Mouse (Mus musculus): ENCODE measurements around the gene Tectb. TPM values are rescaled to one million over a fixed set of nuclear protein-coding genes. Genes with fewer than 3 reads are reported as not detected.

Tectb gene
- total and polyA plus RNA-seq, 2 experiments from 2014 or later = 0.16 TPM; not detected in 1

- no peaks in the 10 kb centered on the region for H3K36me3 ChIP-seq (ENCODE audit: insufficient read depth, low read length)
- DNase-seq (ENCODE audit: low spot score) (peak; percentile 77), ATAC-seq (ENCODE audit: low FRiP score) (peak; percentile 76)
- H3K4me1 ChIP-seq (ENCODE audit: insufficient read depth, low read length) = no peaks in the 10 kb centered on the region
- H3K27me3 ChIP-seq (ENCODE audit: insufficient read depth, low read length) = no peaks in the 10 kb centered on the region
- H3K9me3 ChIP-seq (ENCODE audit: low read length) = no peaks in the 10 kb centered on the region
- no peak overlapping the region for H3K9ac ChIP-seq (replicated peaks; ENCODE audit: low read length, poor library complexity, severe bottlenecking)
- 20% methylated on average over 7 of the region's 7 CpGs for WGBS
- no peak for TF ChIP-seq CTCF (IDR thresholded peaks at IDR 0.05)
- H3K27ac ChIP-seq (ENCODE audit: low read depth, low read length) = no peak overlapping the region
- no peak overlapping the region for H3K4me3 ChIP-seq (ENCODE audit: low read depth, low read length)
- H3K4me2 ChIP-seq (ENCODE audit: low read depth, low read length, poor library complexity, severe bottlenecking) = no peak overlapping the region
Observed at GRCm38 (mm10) chr19:55137884-55138283, 42.6 kb upstream of the Tectb start.

GRCm38 (mm10) chr19:55138506-55138905 is 42.0 kb upstream of the Tectb start:
- TF ChIP-seq CTCF (IDR thresholded peaks at IDR 0.05) = no peak
- Histone ChIP-seq H3K27ac (ENCODE audit: low read depth, low read length) (no peak overlapping the region), H3K36me3 (ENCODE audit: insufficient read depth, low read length) (no peaks in the 10 kb centered on the region), H3K27me3 (ENCODE audit: insufficient read depth, low read length) (no peaks in the 10 kb centered on the region), H3K9ac (replicated peaks; ENCODE audit: low read length, poor library complexity, severe bottlenecking) (no peak overlapping the region), H3K4me1 (ENCODE audit: insufficient read depth, low read length) (no peaks in the 10 kb centered on the region), H3K9me3 (ENCODE audit: low read length) (no peaks in the 10 kb centered on the region), H3K4me2 (ENCODE audit: low read depth, low read length, poor library complexity, severe bottlenecking) (no peak overlapping the region), H3K4me3 (ENCODE audit: low read depth, low read length) (no peak overlapping the region)
- WGBS = 66% methylated on average over 7 of the region's 7 CpGs
- DNase-seq (ENCODE audit: low spot score) (no peak), ATAC-seq (ENCODE audit: low FRiP score) (no peak)

- no peak for ATAC-seq (ENCODE audit: low FRiP score)
- no peak for DNase-seq (ENCODE audit: low spot score)
- Histone ChIP-seq H3K4me2 (ENCODE audit: low read depth, low read length, poor library complexity, severe bottlenecking) (no peak overlapping the region), H3K9me3 (ENCODE audit: low read length) (no peaks in the 10 kb centered on the region), H3K27ac (ENCODE audit: low read depth, low read length) (no peak overlapping the region), H3K36me3 (ENCODE audit: insufficient read depth, low read length) (no peaks in the 10 kb centered on the region), H3K4me1 (ENCODE audit: insufficient read depth, low read length) (no peaks in the 10 kb centered on the region), H3K27me3 (ENCODE audit: insufficient read depth, low read length) (no peaks in the 10 kb centered on the region), H3K4me3 (ENCODE audit: low read depth, low read length) (no peak overlapping the region), H3K9ac (replicated peaks; ENCODE audit: low read length, poor library complexity, severe bottlenecking) (no peak overlapping the region)
- 79% methylated on average over 7 of the region's 7 CpGs for WGBS
- TF ChIP-seq CTCF (IDR thresholded peaks at IDR 0.05) = no peak
Observed at GRCm38 (mm10) chr19:55139301-55139700, 41.2 kb upstream of the Tectb start.

- WGBS = 16% methylated on average over 11 of the region's 11 CpGs
- Histone ChIP-seq H3K9ac (replicated peaks; ENCODE audit: low read length, poor library complexity, severe bottlenecking) (no peak overlapping the region), H3K36me3 (ENCODE audit: insufficient read depth, low read length) (no peaks in the 10 kb centered on the region), H3K4me3 (ENCODE audit: low read depth, low read length) (no peak overlapping the region), H3K9me3 (ENCODE audit: low read length) (no peaks in the 10 kb centered on the region), H3K27ac (ENCODE audit: low read depth, low read length) (no peak overlapping the region), H3K27me3 (ENCODE audit: insufficient read depth, low read length) (no peaks in the 10 kb centered on the region), H3K4me1 (ENCODE audit: insufficient read depth, low read length) (no peaks in the 10 kb centered on the region), H3K4me2 (ENCODE audit: low read depth, low read length, poor library complexity, severe bottlenecking) (no peak overlapping the region)
- ATAC-seq (ENCODE audit: low FRiP score) (no peak), DNase-seq (ENCODE audit: low spot score) (no peak)
- TF ChIP-seq CTCF (IDR thresholded peaks at IDR 0.05) = no peak
Observed at GRCm38 (mm10) chr19:55143391-55144300, 36.9 kb upstream of the Tectb start.

DNA sequence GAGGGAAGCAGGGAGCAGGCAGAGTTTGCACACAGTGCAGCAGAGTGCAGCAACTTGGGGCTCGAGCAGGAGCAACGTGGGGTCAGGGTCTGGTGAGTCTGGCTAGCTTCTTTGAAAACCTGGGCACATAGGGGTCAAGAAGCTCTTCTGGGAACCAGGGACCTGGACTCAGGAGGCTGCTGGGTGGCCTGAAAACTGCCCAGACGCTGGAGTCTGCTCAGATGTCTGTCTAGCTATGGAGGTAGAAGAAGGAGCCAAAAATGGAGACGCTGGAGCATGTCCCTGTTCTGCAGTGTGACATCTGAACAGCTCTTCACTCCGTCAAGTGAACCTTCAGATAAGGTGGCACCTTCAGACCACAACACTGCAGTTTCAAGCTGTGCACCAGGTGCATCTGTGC is 35.8 kb upstream of the Tectb start:
- DNase-seq (ENCODE audit: low spot score) (no peak), ATAC-seq (ENCODE audit: low FRiP score) (no peak)
- H3K4me2 ChIP-seq (ENCODE audit: low read depth, low read length, poor library complexity, severe bottlenecking) = no peak overlapping the region
- no peak overlapping the region for H3K4me3 ChIP-seq (ENCODE audit: low read depth, low read length)
- no peaks in the 10 kb centered on the region for H3K36me3 ChIP-seq (ENCODE audit: insufficient read depth, low read length)
- no peak overlapping the region for H3K9ac ChIP-seq (replicated peaks; ENCODE audit: low read length, poor library complexity, severe bottlenecking)
- 46% methylated on average over 5 of the region's 5 CpGs for WGBS
- H3K4me1 ChIP-seq (ENCODE audit: insufficient read depth, low read length) = no peaks in the 10 kb centered on the region
- no peak for TF ChIP-seq CTCF (IDR thresholded peaks at IDR 0.05)
- no peak overlapping the region for H3K27ac ChIP-seq (ENCODE audit: low read depth, low read length)
- no peaks in the 10 kb centered on the region for H3K27me3 ChIP-seq (ENCODE audit: insufficient read depth, low read length)
- H3K9me3 ChIP-seq (ENCODE audit: low read length) = no peaks in the 10 kb centered on the region

DNA sequence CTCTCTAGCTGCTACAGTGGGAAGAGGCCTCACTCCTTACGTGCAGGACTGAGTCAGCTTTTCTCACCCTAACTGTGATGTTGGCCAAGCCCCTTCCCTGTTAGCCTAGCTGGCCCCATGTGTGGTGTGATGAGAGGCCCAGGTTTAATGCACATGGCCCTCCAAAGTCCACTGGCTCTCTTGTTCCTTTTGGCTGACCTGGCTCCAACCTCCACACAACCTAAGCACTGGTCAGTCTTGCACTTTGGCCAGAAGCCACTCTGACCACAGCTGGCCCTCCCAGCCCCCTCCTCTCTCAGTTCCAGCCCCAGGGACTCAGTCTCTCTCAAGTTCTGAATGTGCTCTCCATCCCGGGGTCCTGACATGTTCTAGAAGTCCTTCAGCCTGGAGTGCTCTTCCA is 35.4 kb upstream of the Tectb start:
- ATAC-seq (ENCODE audit: low FRiP score) (no peak), DNase-seq (ENCODE audit: low spot score) (no peak)
- Histone ChIP-seq H3K36me3 (ENCODE audit: insufficient read depth, low read length) (no peaks in the 10 kb centered on the region), H3K4me2 (ENCODE audit: low read depth, low read length, poor library complexity, severe bottlenecking) (no peak overlapping the region), H3K4me3 (ENCODE audit: low read depth, low read length) (no peak overlapping the region), H3K27me3 (ENCODE audit: insufficient read depth, low read length) (no peaks in the 10 kb centered on the region), H3K9me3 (ENCODE audit: low read length) (no peaks in the 10 kb centered on the region), H3K27ac (ENCODE audit: low read depth, low read length) (no peak overlapping the region), H3K4me1 (ENCODE audit: insufficient read depth, low read length) (no peaks in the 10 kb centered on the region), H3K9ac (replicated peaks; ENCODE audit: low read length, poor library complexity, severe bottlenecking) (no peak overlapping the region)
- 78% methylated on average over 2 of the region's 2 CpGs for WGBS
- no peak for TF ChIP-seq CTCF (IDR thresholded peaks at IDR 0.05)
